Mouse (Mus musculus): ENCODE data around the gene Tmem87a.

Tmem87a gene

DNA sequence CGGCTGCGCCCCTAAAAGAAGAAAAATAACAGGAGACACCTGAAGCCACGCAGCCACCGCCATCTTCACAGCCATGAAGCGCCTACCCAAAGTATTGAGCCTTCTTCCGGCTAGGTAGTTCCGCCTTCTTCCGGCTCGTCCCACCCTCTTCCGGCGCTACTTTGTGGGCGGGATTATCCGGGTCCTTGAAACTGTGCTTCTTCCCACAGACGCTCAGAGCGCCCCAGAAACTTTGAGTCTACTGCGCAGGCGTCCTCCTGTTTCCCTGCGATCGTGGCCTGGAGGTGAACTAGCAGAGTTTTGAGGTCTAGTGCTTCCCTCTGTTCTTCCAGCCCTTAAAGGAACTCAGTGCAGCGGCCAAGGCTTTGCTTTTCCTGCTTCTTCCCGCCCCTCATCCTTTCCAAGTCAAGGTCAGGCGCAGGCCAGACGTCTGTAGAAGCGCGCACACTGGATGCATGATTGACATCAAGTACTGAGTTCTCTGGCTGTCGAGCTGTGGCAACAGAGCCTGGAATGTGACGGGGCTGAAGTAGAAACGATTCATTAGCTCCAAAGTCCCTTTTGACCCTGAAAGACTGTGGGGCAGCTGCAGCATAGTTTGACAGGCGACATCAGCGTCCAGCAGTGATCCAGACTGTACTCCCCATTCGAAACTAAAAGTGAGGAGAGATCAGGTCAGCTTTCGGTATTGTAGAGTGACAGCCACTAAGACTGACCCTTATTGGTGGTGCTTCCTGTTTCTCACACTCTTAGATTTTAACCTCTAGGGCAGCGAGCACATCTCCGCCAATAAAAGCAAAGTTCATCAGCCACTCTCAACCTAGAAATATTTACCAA lies at the start of gene Tmem87a:
Tmem87a (minus strand) TSS at position 128 of the 837 bp plus-strand sequence.
- DNase-seq = peak; percentile 93

DNA sequence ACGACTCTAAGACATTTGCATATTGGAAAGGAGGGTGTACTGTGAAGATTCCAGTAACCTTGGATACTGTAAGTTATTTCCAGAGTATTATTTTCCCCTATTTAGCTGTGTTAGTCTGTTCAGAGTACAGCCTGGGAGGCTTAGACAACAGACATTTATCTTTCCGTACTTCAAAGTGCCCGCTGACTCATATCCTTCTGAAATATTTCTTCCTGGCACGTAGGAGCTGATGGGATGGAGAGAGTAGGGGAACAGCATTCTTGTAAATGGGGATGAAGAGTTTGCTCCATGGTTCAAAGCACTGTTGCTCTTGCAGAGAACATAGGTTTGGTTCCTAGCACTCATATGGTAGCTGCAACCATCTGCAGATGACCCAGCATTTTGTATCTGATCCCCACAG lies 48.7 kb upstream of the Tmem87a start:
- DNase-seq = no peak

DNA sequence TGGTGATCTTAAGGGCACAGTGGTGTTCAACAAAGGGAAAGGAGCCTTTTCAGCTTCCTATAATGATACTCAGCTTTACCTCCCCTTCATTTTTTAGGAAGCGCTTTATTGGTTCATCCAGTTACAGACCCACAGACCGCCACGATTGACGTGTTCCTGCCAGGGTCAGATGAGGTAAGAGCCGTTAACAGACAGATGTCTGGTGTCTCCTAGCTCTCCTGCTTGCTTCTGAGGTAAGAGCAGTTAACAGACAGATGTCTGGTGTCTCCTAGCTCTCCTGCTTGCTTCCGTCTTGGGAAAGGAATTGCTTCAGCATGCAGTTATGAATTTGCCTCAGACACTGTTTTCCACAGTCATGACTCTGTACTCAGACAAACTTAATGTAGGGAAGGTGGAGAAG lies 46.8 kb upstream of the Tmem87a start:
- no peak for DNase-seq

DNA sequence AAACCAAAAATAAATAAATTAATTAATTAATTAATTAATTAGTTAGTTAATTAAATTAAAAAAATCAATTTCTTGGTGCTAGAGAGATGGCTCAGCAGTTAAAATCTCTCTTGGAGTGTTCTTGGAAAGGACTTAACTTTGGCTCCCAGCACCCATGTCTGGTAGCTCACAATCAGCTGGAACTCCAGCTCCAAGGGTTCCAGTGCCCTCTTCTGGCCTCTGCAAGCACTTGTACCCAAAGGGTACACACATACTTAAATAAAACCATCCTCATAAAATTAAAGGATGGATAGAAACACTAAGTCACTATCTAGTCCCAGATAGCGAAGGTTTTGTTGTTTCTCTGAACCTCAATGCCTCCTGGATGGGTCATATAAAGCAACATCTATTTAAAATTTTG lies 43.4 kb upstream of the Tmem87a start:
- DNase-seq = no peak

DNA sequence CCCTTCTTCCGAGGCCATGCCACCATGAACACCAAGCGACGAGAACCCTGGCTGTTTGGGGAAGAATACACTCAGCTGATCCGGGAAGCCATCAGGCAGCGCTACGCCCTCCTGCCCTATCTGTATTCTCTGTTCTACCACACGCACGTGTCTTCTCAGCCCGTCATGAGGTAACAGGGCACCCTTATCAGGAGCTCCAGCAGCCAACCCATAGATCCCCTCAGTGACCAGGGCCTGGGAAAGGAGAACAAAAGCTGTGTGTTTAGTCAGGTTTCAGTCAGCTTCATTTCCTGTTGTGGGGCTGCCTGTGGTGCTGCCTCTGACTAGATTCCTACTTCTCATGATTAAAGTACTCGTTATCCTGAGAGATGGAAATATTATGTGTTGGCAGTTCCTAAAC lies 42.5 kb upstream of the Tmem87a start:
- DNase-seq = no peak

DNA sequence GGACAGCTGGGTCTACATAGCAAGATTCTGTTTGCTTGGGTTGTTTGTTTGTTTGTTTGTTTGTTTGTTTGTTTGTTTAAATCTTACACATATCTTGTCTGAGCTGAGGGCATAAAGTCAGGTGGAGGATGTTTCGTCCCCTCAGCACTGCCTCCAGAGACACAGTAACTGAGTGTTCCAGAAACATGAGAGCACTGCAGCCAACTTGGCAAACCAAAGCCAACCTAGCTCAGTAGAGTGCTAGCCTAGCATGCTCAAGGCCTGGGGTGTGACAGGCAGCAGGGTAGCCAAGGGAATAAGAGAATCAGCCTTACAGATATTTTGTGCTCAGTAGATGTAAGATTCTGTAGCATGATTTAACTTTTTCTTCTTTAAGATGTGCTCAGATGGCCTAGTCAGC lies 40.6 kb upstream of the Tmem87a start:
- no peak for DNase-seq

DNA sequence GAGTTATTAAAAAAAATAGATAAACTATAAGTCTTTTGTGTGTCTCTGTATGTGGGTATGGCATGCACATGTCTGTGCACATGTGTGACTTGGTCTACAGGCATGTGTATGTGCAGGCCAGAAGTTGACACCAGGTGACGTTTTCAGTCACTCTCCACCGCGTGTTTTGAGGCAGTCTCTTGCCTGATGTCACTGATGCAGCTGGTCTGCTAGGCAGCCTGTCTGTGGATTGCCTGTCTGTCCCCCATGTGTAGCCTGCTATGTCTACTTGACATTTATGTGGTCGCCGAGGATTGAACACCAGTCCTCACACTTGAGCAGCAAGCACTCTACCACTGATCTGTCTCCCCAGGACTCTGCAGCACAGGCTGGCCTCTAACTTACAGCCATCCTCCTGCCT lies 20.5 kb upstream of the Tmem87a start:
- DNase-seq = no peak

DNA sequence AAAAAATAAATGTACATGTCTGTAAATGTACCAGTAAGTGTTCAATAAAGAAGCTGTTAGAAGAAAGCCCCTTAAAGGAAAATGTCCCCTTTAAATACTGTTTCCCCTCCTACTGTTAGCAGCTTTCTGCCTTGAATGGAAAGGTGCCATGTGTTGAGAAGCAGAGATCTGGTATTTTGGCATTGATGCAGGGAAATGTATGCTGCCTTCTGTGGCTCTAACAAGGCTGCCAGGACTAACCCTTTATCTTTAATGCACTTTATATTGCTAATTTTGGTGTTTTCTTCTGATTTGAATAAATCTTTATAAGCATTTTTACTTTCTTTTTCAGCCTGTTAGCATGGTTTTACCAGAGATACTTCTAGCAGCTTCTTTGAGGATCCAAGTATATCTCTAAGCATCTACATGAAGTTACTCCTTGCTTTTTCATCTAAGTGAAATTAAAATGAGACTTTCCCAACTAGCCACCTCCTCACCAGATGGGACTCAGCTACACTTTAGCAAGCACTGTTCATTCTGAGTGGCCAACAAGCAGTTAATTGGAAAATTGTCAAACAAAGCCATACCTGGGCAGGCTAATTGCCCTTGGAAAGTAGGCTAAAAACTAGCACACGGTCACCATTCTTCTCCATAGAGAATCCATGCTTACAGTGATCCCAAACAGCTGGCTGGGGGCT lies 11.0 kb upstream of the Tmem87a start:
- peak; percentile 47 for DNase-seq

DNA sequence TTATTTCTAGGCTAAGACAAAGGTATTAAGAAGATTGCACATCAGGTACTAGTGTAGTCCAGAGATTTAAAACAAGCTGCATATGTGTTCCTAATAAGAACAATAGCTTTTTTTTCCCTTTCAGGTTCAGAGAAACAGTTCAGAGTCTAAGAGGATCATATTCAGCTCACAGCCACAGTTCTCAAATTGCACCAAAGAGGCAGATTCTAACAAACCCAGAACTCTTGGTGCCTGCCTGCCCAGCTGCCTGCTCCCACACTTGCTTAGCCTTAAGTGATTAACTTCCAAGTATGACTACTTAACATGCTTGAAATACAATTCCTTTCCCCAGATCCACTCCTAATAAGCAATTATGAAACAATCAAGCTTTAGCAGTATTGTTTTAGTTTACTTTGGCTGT lies 10.2 kb upstream of the Tmem87a start:
- DNase-seq = no peak

DNA sequence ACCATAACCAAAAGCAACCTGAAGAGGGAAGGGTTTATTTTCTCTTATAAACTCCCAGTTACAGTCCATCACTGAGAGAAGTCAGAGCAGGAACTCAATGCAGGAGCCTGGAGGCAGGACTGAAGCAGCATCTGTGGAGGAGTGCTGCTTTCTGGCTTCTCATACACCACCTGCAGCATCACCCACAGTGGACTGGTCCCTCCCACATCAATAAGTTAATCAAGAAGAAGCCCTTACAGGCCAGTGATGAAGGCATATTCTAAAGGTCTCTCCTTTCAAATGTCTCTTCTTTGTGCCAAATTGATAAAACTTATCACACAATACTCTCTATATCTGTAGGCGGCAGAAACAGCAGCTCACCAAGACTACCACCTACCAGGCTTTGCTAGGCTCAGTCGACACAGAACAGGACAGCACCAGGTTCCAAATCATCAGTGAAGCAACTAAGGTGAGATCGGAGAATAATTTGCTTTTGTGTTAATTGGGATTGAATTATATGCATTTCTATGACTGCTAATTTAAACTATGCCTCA lies 7.2 kb upstream of the Tmem87a start:
- no peak for DNase-seq

DNA sequence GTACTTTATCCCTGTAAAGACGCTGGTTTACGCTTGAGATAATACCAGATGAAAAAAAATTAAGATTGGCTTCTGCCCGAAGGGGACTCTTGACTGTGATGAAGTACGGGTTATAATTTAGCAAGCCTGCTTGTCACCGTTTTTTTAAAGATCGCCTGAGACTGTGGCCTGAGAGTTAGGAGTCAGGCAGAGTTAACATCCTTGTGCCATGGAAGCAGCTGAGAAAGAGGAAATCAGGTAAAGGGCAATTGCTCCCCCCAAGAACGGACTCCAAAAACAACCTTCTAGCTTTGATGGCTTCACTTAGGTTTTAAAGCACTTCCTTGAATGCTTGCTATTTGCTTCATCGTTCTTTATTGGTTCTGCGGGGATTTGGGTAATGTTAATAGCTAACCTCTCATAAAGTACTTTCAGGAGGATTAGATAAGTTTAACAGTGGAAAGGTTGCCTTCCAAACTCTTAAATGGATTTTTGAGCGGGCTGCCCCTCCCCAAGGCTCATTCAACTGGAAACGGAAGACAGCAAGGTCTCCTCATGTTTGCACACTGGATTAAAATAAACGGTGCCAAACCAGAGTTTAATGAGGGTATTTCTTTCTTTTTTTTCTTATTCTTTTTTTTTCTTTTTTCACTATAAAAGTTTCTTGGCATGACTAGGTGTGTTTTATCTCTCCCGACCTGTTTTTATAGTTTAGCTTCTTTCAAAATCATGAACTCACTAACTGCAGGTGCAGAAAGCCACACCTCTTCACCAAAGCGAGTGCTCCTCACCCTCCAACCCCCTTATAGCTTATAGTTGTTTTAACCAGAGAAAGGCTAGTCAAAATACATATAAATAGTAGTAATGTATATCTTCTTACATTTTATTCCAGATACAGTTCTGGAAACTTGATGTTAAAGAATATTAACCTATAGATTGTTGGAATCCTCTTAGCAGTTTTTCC lies 1.2 kb upstream of the Tmem87a start:
- no peak for DNase-seq

DNA sequence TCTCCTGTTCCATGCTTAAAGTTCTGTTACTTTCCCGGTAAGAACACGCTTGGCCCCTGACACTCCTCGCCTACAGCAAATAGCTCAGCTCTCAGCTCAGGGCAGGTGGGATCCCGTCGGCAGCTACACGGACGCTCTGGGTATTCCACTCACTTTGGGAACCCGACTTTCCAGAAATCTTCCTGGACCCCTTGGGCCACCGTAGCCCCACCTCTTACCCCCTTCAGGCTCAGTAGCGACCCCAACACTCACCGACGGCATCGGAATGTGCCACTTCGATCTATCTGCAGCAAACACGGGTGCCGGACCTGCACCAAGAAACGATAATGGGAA lies 294 bp downstream of the Tmem87a start, which contains the start of gene Ganc:
Ganc (plus strand) TSS at position 244 of the 333 bp plus-strand sequence.
- no peak for DNase-seq

DNA sequence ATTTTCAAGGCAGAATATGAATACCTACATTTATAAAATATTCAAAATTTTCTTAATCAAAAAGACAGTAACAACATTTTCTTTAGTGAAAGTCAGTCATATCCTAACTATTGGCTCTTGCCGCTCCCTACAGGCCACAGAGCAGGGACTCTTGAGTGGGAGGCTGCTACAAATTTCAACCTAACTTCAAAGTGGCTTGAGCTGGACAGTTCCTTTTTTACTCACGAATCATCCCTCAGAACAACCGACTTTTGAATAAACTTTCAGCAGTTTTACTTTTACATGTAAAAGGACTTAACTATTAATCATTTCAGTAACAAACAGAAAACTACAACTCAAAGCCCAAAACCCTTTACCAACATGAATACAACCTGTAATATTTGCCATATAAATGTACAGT lies 1.1 kb downstream of the Tmem87a start:
- no peak for DNase-seq

DNA sequence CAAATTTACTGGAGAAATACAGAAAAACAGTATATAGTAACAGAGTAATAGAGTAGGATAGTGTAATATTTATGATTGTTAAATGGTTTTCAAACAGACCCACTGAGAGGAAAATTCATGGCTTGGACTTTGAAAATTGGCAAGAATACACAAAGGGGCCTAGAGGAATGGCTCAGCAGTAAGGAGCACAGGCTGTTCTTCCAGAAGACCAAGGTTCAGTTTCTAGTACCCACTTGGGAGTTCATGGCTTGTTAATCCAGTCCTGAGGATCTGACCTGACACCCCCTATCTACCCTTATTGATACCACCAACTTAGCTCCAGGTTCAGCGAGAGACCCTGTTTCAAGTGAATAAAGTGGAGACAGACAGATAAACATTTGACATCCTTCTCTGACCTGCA lies 6.0 kb downstream of the Tmem87a start:
- DNase-seq = no peak

DNA sequence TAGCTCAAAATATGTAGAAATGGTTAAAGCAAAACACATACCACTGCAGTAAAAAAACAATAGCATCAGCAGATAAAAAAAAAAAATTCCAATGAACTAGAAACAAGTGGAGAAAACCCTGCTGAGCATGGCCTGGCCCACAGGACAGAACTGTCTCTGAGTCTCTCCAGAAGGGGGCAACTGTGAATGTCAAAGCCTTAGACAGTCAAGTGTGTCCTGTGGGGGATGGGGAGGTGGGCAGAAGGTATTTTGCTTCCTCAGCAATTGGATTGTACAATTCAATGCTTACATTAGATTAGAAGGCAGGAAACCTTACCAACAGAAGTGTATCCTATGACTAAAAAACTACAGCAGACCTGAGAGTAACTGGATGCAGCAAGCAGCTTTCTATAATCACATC lies 11.5 kb downstream of the Tmem87a start:
- no peak for DNase-seq

DNA sequence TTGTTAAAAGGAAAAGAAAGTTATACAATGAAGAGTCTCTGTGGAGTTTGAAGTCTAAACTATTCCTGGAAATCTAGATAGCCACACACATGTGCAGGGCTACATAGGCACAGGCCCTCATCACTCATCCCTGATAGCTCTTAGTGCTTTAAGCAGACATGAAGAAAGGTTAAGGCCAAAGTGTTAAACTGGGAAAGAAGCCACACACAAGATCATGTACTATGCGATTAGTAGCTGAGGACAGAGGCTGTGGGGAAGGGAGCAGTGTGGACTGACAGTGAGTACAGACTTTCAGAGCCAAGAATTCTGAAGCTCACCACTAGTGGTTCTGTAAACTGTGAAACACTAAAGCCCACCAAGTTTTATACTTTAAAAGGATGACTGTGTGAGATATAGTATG lies 13.0 kb downstream of the Tmem87a start:
- no peak for DNase-seq

DNA sequence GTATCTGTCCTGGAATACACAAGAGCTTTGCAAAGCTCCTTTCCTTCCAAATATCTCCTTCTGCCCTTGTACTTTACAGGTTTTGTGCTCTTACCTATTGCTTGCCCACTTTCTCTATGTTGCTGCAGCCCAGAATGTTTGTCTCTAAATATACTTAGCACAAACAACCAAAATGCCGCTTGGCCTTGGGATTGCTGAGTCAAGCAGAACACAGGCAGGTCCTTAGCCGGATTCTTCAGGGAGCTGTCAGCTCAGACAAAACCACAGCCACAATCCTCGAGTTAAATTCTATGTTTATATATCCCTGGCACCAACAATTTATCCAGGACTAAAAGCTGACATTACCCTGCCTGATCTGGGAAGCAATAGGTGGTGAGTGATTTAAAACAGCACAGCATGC lies 14.5 kb downstream of the Tmem87a start:
- DNase-seq = no peak

DNA sequence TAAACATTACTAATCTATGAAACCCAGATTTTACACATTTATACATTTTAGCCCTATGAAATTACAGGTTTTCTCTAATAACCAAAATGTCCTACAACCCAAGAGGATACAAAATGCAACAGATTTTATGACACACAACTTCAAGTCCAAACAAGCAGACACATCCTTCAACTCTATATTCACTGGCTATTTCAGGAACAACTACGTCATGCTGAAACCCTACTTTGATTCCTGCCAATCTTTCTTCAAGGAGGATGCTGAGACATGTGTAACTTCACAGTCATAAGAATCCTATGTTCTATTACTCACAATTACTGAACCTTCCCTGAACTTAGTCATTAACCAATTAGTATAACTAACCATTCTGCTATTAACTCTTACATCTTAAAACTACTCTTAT lies 16.6 kb downstream of the Tmem87a start:
- no peak for DNase-seq

DNA sequence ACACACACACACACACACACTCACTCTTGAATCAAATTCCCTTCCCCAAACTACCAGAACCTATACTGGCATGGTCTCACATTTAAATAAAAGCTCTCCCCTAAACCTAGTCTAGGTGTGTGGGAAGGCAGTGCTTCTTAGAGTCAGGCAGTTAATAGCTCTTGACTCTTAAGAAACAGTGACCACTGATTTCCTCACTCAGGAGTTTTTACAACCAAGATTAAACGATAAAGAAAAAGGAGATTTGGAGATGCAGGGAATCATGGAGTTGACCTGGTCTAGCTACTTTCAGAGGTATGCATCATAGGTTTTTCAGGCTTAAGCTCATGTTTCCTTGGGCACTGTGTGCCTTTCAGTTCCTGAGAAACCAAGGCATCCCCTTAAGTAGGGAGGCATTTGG lies 17.6 kb downstream of the Tmem87a start:
- DNase-seq = no peak

DNA sequence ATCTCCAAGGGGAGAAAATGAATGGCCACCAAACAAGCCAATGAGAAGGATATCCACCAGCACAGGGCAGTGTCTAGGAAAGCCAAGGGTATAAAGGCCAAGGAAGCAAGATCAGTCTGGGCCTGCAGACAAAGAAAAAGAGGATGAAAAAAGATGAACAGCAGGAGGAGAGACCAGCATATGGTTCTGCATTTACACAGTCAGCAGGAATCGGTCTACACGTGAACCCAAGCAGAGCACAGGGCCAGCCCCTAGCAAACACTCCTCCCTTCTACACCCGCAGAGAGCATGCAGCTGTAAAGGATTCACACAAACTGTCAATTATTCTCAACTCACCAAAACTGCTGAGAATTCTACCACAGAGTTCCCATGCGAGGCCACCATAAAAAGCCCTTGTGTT lies 30.1 kb downstream of the Tmem87a start:
- DNase-seq = peak; percentile 13

DNA sequence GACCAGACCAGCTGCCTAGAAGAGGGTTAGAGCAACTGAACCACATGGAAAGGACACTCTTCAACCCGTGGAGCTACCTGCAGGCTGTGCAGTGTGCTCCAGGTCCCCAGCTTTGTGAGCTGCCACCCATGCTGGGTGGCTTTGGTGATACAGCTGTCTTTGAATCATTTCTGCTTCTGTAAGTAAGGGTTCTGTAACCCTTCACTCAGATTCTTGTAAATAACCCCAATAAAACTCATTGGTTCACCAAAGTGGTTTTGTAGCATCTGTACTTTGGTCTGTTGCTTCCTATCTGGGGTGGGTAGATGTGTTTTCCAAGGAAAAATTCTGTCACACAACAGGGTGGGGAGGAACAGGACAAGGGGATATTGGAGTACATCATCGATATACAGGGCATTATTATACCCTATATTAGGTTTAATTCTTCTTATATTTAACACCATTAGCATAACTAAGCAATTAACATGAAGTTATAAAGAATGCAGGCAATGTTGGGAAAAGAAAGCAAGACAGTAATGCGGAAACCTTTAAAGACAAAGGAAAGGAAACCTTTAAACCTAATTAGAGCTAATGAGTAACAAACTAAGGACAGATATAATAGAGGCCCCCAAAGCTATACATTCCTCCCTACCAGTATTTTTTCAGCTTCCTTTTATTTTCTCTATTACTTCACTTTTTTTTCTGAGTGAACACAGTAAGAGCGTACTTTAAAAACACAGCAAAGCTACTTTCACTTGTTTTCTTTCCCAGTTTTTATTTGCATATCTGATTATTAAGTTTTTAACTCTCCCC lies 36.3 kb downstream of the Tmem87a start:
- no peak for DNase-seq

DNA sequence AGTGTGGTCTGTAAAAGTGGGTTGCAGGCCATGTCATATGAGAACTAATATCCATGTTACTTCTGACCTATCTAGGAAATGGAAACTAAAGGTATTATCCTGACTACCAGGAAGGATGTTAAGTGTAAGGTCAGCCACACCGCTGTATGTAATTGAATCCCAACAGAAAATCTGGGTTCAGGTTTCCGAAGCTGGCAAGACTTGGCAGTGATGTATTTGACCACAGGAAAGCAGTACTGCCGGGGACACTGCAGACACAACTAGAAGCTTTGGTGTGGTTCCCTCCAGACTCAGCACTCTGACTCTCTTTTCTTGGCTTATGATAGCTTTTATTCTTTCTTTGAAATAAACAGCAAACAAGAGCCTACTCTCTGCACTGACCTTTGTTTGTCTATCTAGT lies 37.4 kb downstream of the Tmem87a start:
- DNase-seq = no peak

Data from cerebellum, adult 8-10 months (tissue).